Mouse (Mus musculus) midbrain, embryonic 14.5 days (tissue): ENCODE results near the gene Agpat2. TPM values are rescaled to one million over a fixed set of nuclear protein-coding genes. Genes with fewer than 3 reads are reported as not detected.

ENCODE experiments used
- ATAC-seq: fragments of 200-750 bp; cut with Nextera tagmentation; 2 replicates; pipeline ENCODE4 v1.8.0; 2017; ENCODE audit warnings: moderate number of reproducible peaks, moderate library complexity; ENCODE audit not compliant: low FRiP score, low TSS enrichment
- DNase-seq: peaks from one replicate; pipeline ENCODE4 v3.0.0-alpha.2; 2015
- H3K27ac ChIP-seq: fragments of 300-500 bp; sonication (generic); replicated peaks from 2 replicates; pipeline ENCODE4 v1.5.1; 2014; ENCODE audit warnings: mild to moderate bottlenecking, low read depth, low read length, moderate library complexity
- H3K27me3 ChIP-seq: fragments of 300-500 bp; sonication (generic); 2 replicates; pipeline ENCODE4 v1.6.1; 2014; ENCODE audit warnings: low read length, control low read depth, mixed read lengths; ENCODE audit not compliant: control insufficient read depth, insufficient read depth
- H3K36me3 ChIP-seq: fragments of 300-500 bp; sonication (generic); 2 replicates; pipeline ENCODE4 v1.6.1; 2014; ENCODE audit warnings: low read length, control low read depth; ENCODE audit not compliant: control insufficient read depth, insufficient read depth
- H3K4me1 ChIP-seq: fragments of 300-500 bp; sonication (generic); 2 replicates; pipeline ENCODE4 v1.6.1; 2014; ENCODE audit warnings: mild to moderate bottlenecking, antibody characterized with exemption, low read length, control low read depth; ENCODE audit not compliant: control insufficient read depth, insufficient read depth
- H3K4me2 ChIP-seq: fragments of 300-500 bp; sonication (generic); 2 replicates; pipeline ENCODE4 v1.6.1; 2014; ENCODE audit warnings: mild to moderate bottlenecking, low read length, moderate library complexity
- H3K4me3 ChIP-seq: fragments of 300-500 bp; sonication (generic); replicated peaks from 2 replicates; pipeline ENCODE4 v1.5.1; 2014; ENCODE audit warnings: low read depth, low read length
- H3K9ac ChIP-seq: fragments of 300-500 bp; sonication (generic); replicated peaks from 2 replicates; pipeline ENCODE4 v1.6.1; 2014; ENCODE audit warnings: mild to moderate bottlenecking, low read length, moderate library complexity
- H3K9me3 ChIP-seq: fragments of 300-500 bp; sonication (generic); 2 replicates; pipeline ENCODE4 v1.6.1; 2016; ENCODE audit warnings: low read length, control low read depth, mixed read lengths; ENCODE audit not compliant: control insufficient read depth
- WGBS: fragments of 180-500 bp; shearing (Covaris S2); extraction: QIAGEN DNeasy Blood & Tissue Kit; methylation state at CpG from one replicate; pipeline ENCODE4 v1.1.7; 2014; 5-methylcytosine and 5-hydroxymethylcytosine counted together
- polyA plus RNA-seq: library from polyadenylated mRNA; unstranded; fragments of >200 nt; fragmentation: Nextera tagmentation; extraction: Ambion mirVana; gene quantifications from 2 replicates; pipeline ENCODE4 v1.2.1, GENCODE M21; 2014

Gene Agpat2
- polyA plus RNA-seq, 1 experiment from 2014 or later: 3.8 TPM

DNA sequence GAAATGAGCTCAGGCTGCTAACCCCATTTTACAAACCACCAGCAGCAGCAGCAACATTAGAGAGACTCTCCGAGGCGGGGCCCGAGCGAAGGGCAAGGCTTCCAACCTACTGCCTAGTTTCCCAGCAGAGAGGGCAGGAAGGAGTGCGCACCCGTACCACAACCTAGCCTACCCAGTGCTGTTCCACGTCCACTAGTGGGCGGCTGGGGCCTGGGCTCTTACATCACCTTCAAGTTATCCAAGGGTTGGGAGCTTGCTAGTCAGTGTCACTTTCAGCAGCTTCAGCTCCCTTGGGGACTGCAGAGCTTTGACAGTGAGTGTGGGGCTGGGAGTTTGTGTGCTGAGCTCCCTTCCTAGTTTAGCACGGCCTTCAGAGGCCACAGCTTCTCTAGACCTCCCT, 32.8 kb downstream of the Agpat2 start:
- DNase-seq (no peak), ATAC-seq (no peak)
- H3K9ac ChIP-seq: no peak overlapping the region
- H3K4me2 ChIP-seq: no peak overlapping the region
- H3K27me3 ChIP-seq: no peaks in the 10 kb centered on the region
- H3K27ac ChIP-seq: no peak overlapping the region
- H3K9me3 ChIP-seq: no peaks in the 10 kb centered on the region
- peaks cover 2% of the 10 kb centered on the region; the same call in 1 of the 2 replicates for H3K4me1 ChIP-seq
- no peak overlapping the region for H3K4me3 ChIP-seq
- WGBS: 89% methylated on average over 9 of the region's 9 CpGs
- H3K36me3 ChIP-seq: no peaks in the 10 kb centered on the region

DNA sequence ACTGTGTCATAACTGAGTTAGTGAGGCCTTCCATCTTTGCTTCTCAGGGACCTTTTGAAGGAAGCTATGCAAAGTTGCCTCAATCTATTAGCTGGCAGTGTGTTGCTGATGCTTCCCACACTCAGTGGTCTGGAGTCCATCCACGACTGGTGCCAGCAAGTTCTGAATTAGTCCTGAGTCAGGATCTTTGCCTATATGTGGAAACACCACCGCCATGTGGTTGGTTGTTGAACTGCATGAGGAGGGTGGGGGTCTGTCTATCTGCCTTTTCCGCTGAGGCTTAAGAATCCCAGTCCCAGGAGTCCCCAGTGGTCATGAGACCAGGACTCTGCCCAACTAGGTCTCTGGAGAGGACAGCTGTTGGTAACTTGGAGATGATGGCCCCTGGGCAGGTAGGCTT, 34.2 kb downstream of the Agpat2 start:
- 3% methylated on average over 3 of the region's 3 CpGs for WGBS
- Histone ChIP-seq H3K9me3 (no peaks in the 10 kb centered on the region), H3K27ac (no peak overlapping the region), H3K4me3 (no peak overlapping the region), H3K4me2 (no peak overlapping the region), H3K9ac (no peak overlapping the region), H3K4me1 (peaks cover 2% of the 10 kb centered on the region; the same call in 1 of the 2 replicates), H3K27me3 (no peaks in the 10 kb centered on the region), H3K36me3 (no peaks in the 10 kb centered on the region)
- ATAC-seq (no peak), DNase-seq (peak; percentile 69)

DNA sequence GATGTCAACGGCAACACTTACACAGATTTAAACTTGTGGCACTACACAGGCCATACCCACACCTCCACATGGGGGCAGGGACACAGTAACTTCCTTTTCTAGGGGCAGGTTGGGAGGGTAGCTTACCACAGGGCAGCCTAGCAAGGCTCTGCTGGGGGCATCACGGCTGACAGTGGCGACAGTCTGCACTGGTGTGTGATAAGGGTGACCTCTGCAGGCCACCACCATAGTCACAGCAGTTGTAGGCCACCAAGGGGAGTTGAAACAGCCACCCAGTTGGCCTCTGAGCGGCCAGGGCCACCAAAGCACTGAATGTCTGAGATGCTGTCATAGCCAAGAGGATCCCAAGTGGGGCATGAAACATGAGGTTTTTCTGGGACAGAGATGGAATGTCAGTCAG, 38.0 kb downstream of the Agpat2 start:
- H3K4me2 ChIP-seq: no peak overlapping the region
- ATAC-seq: peak; percentile 14; the same call in 1 of the 2 replicates
- no peak overlapping the region for H3K4me3 ChIP-seq
- no peaks in the 10 kb centered on the region for H3K27me3 ChIP-seq
- peak; percentile 61 for DNase-seq
- WGBS: 15% methylated on average over 4 of the region's 4 CpGs
- H3K9me3 ChIP-seq: no peaks in the 10 kb centered on the region
- no peaks in the 10 kb centered on the region for H3K4me1 ChIP-seq
- H3K9ac ChIP-seq: no peak overlapping the region
- no peak overlapping the region for H3K27ac ChIP-seq
- no peaks in the 10 kb centered on the region for H3K36me3 ChIP-seq

DNA sequence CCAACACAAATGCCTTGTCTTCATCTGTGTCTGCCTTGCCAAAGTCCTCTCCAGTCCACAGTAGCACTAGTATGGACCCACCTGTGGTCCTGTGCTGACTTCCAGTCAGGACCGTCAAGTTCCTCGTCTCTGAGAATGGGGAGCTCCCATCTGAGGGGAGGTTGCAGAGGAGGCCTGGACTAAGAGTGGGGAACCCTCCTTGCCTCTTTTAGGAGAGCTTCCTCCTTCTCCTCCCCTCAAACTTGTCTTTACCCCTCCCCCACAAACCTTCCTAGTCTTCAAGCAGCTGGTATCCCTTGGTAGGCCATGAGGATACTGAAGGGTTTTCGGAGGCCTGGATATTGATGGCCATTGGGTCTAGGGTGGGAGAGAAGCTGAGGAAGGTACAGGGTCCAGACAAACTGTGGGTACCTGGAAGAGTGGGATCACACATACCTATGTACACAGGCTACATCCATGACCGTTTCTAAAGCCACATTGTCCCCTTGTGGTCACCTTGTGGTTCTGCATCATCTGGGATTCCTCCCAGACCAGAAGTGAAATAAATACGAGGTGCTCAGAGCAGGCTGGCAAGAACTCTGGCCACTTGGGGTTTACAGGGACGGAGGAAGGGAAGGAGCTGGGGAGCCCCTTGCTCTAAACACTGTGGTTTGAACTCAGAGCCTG, 42.7 kb downstream of the Agpat2 start:
- 0 out of 2 replicates have a peak, but pooled peaks have one; percentile 46 for ATAC-seq
- peak; percentile 80 for DNase-seq
- Histone ChIP-seq H3K27ac (no peak overlapping the region), H3K9ac (no peak overlapping the region), H3K27me3 (no peaks in the 10 kb centered on the region), H3K4me2 (no peak overlapping the region), H3K4me3 (no peak overlapping the region), H3K4me1 (no peaks in the 10 kb centered on the region), H3K9me3 (no peaks in the 10 kb centered on the region), H3K36me3 (no peaks in the 10 kb centered on the region)
- 45% methylated on average over 6 of the region's 6 CpGs for WGBS

DNA sequence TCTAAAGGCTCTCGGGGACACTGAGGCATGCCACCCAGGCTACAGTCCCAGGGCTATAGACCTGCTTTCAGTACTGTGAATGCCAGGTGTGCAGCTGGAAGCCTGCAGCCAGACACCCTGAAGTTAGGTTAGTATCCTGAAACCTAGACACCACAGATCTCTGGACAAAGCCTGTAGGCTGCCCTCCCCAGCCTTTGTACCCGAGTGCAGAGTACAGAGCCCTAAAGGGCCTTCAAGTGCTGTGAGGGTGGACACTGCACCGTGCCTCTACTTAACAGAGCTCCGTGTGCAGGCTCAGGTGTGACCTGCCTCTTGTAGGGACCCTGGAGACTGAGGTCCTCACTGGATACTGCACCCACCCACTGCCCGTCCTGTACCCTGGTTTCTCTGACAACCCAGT, 43.7 kb downstream of the Agpat2 start:
- no peaks in the 10 kb centered on the region for H3K27me3 ChIP-seq
- ATAC-seq: no peak
- no peaks in the 10 kb centered on the region for H3K4me1 ChIP-seq
- no peaks in the 10 kb centered on the region for H3K36me3 ChIP-seq
- no peak overlapping the region for H3K4me3 ChIP-seq
- no peak for DNase-seq
- WGBS: 80% methylated on average over 5 of the region's 5 CpGs
- H3K4me2 ChIP-seq: no peak overlapping the region
- no peak overlapping the region for H3K27ac ChIP-seq
- no peak overlapping the region for H3K9ac ChIP-seq
- H3K9me3 ChIP-seq: no peaks in the 10 kb centered on the region

DNA sequence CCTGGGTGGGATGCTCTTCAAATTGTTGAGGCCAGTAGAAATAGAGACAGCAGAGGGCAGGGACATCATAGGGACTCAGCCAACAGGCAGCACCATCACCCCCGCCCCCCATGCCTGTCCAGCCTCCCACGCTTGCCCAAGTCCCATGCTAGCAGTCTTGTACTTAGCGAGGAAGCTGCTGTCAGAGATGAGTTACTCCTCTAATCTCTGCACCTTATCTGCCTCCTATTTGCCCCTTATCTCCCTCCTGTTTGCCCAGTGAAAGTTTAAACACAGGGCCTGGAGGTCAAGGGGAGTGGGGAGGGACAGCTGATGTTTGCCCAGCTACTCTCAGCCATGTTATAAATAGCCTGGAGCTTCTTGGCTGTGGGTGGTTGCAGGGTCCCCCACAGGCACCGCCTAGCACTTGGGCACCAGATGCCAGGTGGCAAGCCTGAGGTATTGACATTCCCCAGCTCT, 47.7 kb downstream of the Agpat2 start:
- ATAC-seq (no peak), DNase-seq (no peak)
- no peak overlapping the region for H3K9ac ChIP-seq
- WGBS: 68% methylated on average over 4 of the region's 4 CpGs
- no peak overlapping the region for H3K4me3 ChIP-seq
- no peak overlapping the region for H3K4me2 ChIP-seq
- no peaks in the 10 kb centered on the region for H3K4me1 ChIP-seq
- no peaks in the 10 kb centered on the region for H3K27me3 ChIP-seq
- no peak overlapping the region for H3K27ac ChIP-seq
- H3K9me3 ChIP-seq: no peaks in the 10 kb centered on the region
- H3K36me3 ChIP-seq: no peaks in the 10 kb centered on the region

DNA sequence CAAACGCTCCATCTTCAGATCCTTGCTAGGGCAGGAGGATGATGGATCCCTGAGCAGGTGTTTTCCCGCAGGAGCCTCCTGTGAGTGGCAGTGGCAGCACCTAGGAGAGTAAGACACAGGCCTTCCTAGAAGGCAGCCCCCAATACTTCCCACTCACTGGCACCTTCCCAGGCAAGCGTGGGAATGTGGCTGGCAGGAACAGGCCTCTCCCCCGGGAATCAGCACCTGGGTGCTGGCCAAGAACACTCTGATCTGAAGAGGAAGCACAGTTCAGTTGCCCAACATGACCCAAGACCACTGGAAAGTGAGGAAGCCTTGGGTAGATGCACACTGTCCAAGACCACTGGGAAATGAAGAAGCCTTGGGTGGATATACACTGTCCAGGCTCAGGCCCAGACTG, 49.1 kb downstream of the Agpat2 start:
- Histone ChIP-seq H3K9ac (no peak overlapping the region), H3K36me3 (no peaks in the 10 kb centered on the region), H3K9me3 (no peaks in the 10 kb centered on the region), H3K4me3 (no peak overlapping the region), H3K27ac (no peak overlapping the region), H3K27me3 (no peaks in the 10 kb centered on the region), H3K4me1 (no peaks in the 10 kb centered on the region), H3K4me2 (no peak overlapping the region)
- WGBS: 85% methylated on average over 4 of the region's 4 CpGs
- ATAC-seq (no peak), DNase-seq (no peak)

DNA sequence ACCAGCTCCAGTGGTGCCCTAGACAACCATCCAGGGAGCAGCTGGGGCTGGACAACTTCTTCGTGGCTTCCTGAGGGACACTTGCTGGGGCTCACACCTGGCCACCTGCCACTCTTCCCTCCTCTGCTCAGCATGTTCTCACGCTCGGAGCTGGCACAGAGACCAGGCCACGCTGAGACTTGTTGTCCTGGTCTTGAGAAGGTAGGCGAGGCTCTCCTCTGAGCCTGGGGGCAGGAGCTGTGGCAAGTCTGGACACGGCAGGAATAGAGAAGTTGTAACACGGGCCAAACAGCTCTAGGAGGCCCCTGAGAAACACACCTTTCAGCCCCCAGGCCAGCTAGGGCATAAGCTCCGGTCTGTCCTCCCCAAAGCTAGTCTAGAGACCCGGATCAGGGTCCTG, 50.3 kb downstream of the Agpat2 start:
- DNase-seq: no peak
- WGBS: 83% methylated on average over 9 of the region's 9 CpGs
- ATAC-seq: no peak

DNA sequence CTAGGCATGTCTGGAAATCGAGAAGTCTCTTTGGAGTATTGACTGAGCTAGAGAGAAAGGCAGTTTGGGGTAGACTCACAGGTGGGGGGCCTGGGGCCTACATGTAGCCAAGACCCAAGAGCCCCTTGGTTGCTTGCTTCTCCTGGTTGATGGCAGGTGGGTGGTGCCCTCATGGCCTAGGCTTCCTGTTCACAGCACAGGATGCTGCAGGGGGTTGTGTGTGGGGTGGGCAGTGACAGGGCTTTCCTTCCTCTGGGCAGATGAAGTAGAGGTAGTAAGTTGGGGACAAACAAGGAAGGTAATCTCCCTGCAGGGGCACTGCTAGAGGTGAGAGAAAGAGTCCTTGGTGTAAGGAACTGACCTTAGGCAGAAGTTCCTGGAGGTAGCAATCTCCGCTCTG, 52.2 kb downstream of the Agpat2 start:
- Histone ChIP-seq H3K4me2 (no peak overlapping the region), H3K9ac (no peak overlapping the region), H3K36me3 (no peaks in the 10 kb centered on the region), H3K27ac (no peak overlapping the region), H3K4me1 (no peaks in the 10 kb centered on the region), H3K9me3 (no peaks in the 10 kb centered on the region), H3K4me3 (no peak overlapping the region), H3K27me3 (no peaks in the 10 kb centered on the region)
- no peak for ATAC-seq
- DNase-seq: no peak
- 95% methylated on average over 2 of the region's 2 CpGs for WGBS

More for the DNA sequence above, 50.3 kb downstream of the Agpat2 start:
- Histone ChIP-seq H3K36me3 (no peaks in the 10 kb centered on the region), H3K9me3 (no peaks in the 10 kb centered on the region), H3K27ac (no peak overlapping the region), H3K27me3 (no peaks in the 10 kb centered on the region), H3K4me3 (no peak overlapping the region), H3K4me1 (no peaks in the 10 kb centered on the region), H3K4me2 (no peak overlapping the region), H3K9ac (no peak overlapping the region)
